Comparison of ENCODE assay signal across 20 mouse cellular contexts in genomic region chr15:88684039-88684438, GRCm38 (mm10).
"Had no signal": no experiment of that assay in that cellular context is flagged by ENCODE, and none has a peak within 500 bp of the region (broad histone marks: within the 10 kb centered on the region; RNA-seq: fewer than 3 reads in every experiment).

No protein-coding gene starts in this region.

- H3K4me2 ChIP-seq: limb, embryonic 13.5 days; liver, embryonic 13.5 days; midbrain, embryonic 12.5 days; midbrain, embryonic 15.5 days; neural tube, embryonic 13.5 days had no signal

- H3K27ac ChIP-seq: limb, embryonic 10.5 days; limb, embryonic 13.5 days; liver, embryonic 13.5 days; macrophage; midbrain, embryonic 12.5 days; midbrain, embryonic 15.5 days; neural tube, embryonic 13.5 days had no signal

- H3K27me3 ChIP-seq: limb, embryonic 13.5 days; liver, embryonic 13.5 days; midbrain, embryonic 12.5 days; midbrain, embryonic 15.5 days; neural tube, embryonic 13.5 days had no signal

- H3K9me3 ChIP-seq: limb, embryonic 10.5 days; limb, embryonic 13.5 days; liver, embryonic 13.5 days; midbrain, embryonic 12.5 days; midbrain, embryonic 15.5 days; neural tube, embryonic 13.5 days had no signal

- H3K4me3 ChIP-seq: limb, embryonic 10.5 days; limb, embryonic 13.5 days; liver, embryonic 13.5 days; midbrain, embryonic 12.5 days; midbrain, embryonic 15.5 days; myocyte; neural tube, embryonic 13.5 days had no signal

- DNase-seq: kidney, adult 9 months; kidney, postnatal 14 days; kidney, postnatal 4 days; liver; liver, embryonic 13.5 days; lung, adult 2 months; lung, postnatal 14 days; retina, postnatal 1 day; right cerebral cortex, postnatal 25 days; spleen, adult 18-20 months; thymus, adult 18-20 months; thymus, postnatal 14 days; thymus, postnatal 4 days had no signal

- ATAC-seq: midbrain, embryonic 15.5 days had no signal

- H3K9ac ChIP-seq: limb, embryonic 13.5 days; liver, embryonic 13.5 days; midbrain, embryonic 12.5 days; midbrain, embryonic 15.5 days; neural tube, embryonic 13.5 days had no signal

- H3K4me1 ChIP-seq: limb, embryonic 10.5 days; limb, embryonic 13.5 days; liver, embryonic 13.5 days; midbrain, embryonic 12.5 days; midbrain, embryonic 15.5 days; neural tube, embryonic 13.5 days had no signal
